Mouse (Mus musculus): ENCODE data around the gene Trpc7.

- no peak for TF ChIP-seq E2F4 (IDR thresholded peaks at IDR 0.05; ENCODE audit: insufficient read depth)
- TF ChIP-seq TCF3 (IDR thresholded peaks at IDR 0.05; ENCODE audit: insufficient read length, low read depth): no peak
- no peak for TF ChIP-seq USF1 (IDR thresholded peaks at IDR 0.05; ENCODE audit: low read depth)
- no peak for TF ChIP-seq POLR2AphosphoS2 (IDR thresholded peaks at IDR 0.05; ENCODE audit: insufficient read length, low read depth)
- TF ChIP-seq POLR2A (IDR thresholded peaks at IDR 0.05; ENCODE audit: insufficient read length, low read depth): no peak
- TF ChIP-seq MAX (IDR thresholded peaks at IDR 0.05; ENCODE audit: low read depth): no peak
- no peak for TF ChIP-seq REST (IDR thresholded peaks at IDR 0.05; ENCODE audit: insufficient read depth, insufficient read length)
- TF ChIP-seq MYOG (IDR thresholded peaks at IDR 0.05; ENCODE audit: control insufficient read depth in 1 of 3, insufficient read depth in 1 of 3, insufficient read length in 2 of 3, low read depth in 2 of 3): no peak
- no peak for TF ChIP-seq TCF12 (IDR thresholded peaks at IDR 0.05; ENCODE audit: insufficient read depth, poor library complexity, severe bottlenecking)
- TF ChIP-seq CEBPB (IDR thresholded peaks at IDR 0.05; ENCODE audit: insufficient read depth, poor library complexity, severe bottlenecking): no peak
Observed at GRCm38 (mm10) chr13:56889888-56890287, 5.9 kb downstream of the Trpc7 start.
